Mouse (Mus musculus) 3134 (cell line): ENCODE results near the gene Atp12a.

Experiments used
- DNase-seq: peaks from one replicate; pipeline ENCODE4 v3.0.0-alpha.2; 2011; ENCODE audit warnings: low spot score; ENCODE audit not compliant: insufficient read length; ENCODE audit errors: extremely low read depth

Gene Atp12a

DNA sequence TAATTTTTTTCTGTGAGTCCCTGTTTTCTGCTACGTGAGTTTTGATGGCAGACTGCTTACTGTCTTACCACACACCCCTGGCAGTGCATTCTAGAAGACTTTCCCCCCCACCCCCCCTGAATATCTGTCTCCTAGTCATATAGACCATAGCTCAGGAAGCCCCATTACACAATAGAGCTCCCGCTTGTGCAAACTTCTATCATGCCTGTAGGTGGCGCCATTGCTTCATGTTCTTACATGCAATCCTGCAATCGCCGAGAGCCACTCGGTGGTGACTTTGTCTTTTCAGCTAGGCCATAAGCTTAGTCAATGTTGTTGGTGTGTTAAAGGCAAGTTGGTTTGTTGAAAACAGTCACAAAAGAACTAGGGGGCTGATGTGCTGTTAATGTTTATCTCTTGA, 10.9 kb downstream of the Atp12a start:
- peak; percentile 13 for DNase-seq

DNA sequence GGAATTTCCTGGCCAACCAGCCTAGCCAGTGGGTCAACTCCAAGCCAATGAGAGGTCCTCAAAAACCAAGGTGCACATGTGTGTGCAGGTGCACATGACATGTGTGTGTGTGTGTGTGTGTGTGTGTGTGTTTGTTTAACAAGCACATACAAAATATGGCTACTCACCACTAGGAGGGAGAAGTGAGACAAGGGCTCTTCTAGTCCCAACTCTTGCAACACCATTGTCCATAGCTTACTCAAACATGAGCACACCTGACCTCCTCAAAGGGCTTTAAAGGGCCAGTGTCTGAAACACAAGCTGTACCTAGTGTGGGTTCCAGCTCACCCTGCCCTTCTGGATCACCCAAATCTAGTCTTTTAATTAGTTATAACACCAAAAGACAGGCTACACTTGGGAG, 12.9 kb downstream of the Atp12a start:
- no peak for DNase-seq

- DNase-seq = no peak
Observed at GRCm38 (mm10) chr14:56379336-56379735, 14.5 kb downstream of the Atp12a start.

DNA sequence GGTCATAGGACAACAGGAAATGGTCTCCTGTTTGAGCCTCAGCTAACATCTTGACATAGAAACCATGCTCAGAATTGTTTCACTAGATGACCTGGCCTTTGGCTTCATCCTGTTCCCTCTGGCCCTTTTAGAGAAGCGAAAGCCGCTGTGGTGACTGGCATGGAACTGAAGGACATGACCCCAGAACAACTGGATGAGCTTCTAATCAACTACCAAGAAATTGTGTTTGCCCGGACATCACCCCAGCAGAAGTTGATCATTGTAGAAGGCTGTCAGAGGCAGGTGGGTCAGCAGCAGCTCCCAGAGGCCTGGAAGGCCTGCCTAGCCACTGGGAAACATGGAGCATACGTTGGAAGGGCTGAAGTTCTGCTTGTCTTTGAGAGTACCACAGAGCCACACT, 17.5 kb downstream of the Atp12a start:
- no peak for DNase-seq

DNA sequence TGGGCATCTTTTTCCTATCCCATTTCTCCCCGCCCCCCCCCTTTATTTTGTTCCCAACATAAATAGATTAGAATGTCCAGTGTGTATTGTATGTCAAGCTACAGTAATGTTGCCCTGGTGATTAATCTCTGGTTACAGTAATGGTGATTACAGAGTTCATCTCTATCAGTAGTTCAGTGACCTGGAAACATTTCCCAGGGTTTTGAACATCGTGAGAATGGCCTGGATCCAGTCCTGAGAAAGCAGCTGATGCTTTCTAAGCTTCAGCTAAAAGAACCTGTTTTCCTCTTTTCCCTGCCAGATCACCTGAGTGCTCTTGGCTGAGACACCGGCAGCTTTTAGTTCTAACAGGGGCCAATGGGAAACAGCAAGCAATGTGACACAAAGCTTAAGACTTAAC, 25.4 kb downstream of the Atp12a start:
- no peak for DNase-seq

GRCm38 (mm10) chr14:56393704-56394312, 28.9 kb downstream of the Atp12a start:
- DNase-seq = no peak

GRCm38 (mm10) chr14:56398001-56398400, 33.1 kb downstream of the Atp12a start:
- DNase-seq = no peak

DNA sequence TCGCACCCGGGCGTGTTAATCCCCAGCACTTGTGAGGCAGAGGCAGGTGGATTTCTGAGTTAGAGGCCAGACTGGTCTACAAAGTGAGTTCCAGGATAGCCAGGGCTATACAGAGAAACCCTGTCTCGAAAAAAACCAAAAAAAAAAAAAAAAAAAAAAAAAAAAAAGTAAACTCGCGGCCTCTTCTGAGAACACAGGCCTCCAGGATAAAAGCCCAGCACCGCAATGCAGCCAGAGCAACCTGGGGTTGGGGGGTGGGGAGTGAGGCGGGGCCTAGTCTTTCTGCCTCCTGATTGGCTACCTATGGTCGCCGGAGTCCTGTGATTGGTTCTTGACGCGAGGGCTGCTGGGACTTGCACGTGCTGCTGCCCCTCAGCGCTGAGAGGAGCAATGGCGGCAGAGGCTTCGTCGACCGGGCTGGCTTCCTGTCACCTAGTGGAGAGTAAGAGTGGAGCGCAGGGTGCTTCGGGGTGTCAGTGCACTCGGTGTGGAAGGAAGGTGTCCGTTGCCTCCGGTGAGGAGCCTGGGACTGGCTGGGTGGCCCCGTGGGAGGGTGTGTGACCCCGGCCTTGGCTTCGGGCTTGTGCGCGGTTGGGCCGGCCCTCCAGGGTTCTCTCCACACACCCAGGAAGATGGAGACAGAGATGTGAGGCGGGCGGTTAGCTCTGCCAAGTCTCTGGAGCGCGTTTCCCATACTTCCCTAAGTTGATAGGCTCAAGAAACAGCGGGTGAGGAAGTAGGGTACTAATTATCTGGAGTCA, 37.6 kb downstream of the Atp12a start, which contains the start of gene Rnf17:
TSS of gene Rnf17 (plus strand) at position 271 of the 761 bp plus-strand sequence.
- DNase-seq = peak; percentile 7

DNA sequence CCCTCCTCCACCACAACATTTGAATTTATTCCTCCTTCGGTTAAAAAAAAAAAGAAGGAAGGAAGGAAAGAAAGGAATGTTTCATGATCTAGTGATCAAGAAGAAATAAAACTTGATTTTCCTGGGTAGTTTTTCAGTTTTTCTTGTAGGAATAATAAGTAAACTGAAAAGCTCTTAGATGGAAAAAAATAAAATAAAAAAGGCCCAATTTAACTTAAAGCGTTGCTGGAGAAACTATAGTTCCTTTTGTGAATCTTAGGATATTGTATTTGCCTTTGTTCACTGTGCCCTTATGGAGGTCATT, 38.2 kb downstream of the Atp12a start:
- DNase-seq = no peak
